Mouse (Mus musculus): ENCODE data around the gene Trmt11. TPM values are rescaled to one million over a fixed set of nuclear protein-coding genes. Genes with fewer than 3 reads are reported as not detected.
"Not testable (repeated sequence)": the region's sequence is repeated elsewhere in the genome, so short reads cannot be mapped to it uniquely, and the experiment has no call there.

The Trmt11 gene
- polyA plus RNA-seq, 1 experiment from 2014 or later: 7.8 TPM

DNA sequence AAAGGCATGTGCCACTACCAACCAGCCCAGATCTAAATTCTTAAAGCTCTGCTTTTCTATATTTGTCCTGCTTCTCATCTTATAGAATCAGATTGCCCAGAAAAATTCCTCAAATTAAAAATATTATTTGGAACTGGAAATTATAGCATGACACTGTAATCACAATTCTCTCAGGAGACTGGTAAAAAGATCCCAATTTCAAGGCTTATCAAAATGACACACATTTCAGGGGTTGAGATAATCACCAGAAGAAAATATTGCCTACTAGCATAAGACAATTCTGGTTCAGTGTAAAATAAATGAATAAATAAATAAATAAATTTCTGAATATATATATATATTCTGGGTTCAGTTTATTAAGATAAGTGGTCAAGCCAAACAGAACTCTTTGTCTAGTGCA lies 9.1 kb upstream of the Trmt11 start:
- Histone ChIP-seq H3K36me3 (ENCODE audit: inconsistent target) (peaks cover 39% of the 10 kb centered on the region), H3K79me2 (ENCODE audit: inconsistent target) (no peaks in the 10 kb centered on the region), H3K27ac (no peak overlapping the region), H3K4me3 (ENCODE audit: inconsistent target) (no peak overlapping the region)

DNA sequence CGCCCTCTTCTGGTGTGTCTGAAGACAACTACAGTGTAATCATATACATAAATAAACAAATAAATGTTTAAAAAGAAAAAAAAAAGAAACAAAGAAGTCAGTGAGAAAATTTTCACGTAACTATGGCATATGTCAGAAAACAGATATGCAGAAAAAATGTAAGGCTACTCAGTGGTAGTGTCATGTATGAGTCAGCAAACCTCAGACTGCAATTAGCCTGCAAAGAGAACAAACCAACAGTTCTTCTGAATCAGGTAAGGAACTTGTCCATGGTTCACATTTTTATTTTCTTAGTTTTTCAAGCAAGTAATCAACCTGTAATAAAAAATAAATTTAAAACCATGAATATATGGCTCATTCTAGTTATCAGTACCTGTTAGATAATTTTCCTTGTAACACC lies 7.6 kb upstream of the Trmt11 start:
- Histone ChIP-seq H3K79me2 (ENCODE audit: inconsistent target) (no peaks in the 10 kb centered on the region), H3K27ac (no peak overlapping the region), H3K4me3 (ENCODE audit: inconsistent target) (no peak overlapping the region), H3K36me3 (ENCODE audit: inconsistent target) (peaks cover 31% of the 10 kb centered on the region)
- 84% methylated on average over 2 of the region's 2 CpGs for WGBS (ENCODE audit: missing documents)

DNA sequence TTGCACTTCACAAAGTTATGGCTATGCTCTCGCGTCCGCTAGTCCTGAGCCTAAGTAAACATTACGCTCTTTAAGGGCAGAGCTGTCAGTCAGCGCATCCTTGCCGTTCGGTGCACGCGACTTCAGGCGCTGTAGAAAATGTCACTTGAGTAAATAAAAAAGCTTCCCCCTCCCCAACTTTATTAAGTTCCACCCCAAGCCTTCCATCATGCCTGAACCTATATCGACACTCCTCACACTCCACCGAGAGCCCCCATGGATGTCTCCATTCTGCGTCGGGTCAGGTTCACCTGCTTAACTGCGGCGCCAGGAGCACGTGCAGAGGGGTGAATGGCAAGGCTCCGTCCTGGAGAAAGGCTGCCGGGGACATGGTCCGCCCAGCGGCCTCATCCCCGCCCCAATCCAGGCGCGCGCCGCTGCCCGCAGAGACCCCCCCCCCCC lies 435 bp downstream of the Trmt11 start:
- Histone ChIP-seq H3K36me3 (ENCODE audit: inconsistent target) (peaks cover 12% of the 10 kb centered on the region; the same call in 1 of the 2 replicates), H3K4me3 (ENCODE audit: inconsistent target) (peak overlapping the region; percentile 90), H3K27ac (peak overlapping the region; percentile 25; the same call in 1 of the 2 replicates), H3K79me2 (ENCODE audit: inconsistent target) (peaks cover 32% of the 10 kb centered on the region)
- whole genome bisulfite sequencing (ENCODE audit: missing documents): 2% methylated on average over 22 of the region's 27 CpGs

DNA sequence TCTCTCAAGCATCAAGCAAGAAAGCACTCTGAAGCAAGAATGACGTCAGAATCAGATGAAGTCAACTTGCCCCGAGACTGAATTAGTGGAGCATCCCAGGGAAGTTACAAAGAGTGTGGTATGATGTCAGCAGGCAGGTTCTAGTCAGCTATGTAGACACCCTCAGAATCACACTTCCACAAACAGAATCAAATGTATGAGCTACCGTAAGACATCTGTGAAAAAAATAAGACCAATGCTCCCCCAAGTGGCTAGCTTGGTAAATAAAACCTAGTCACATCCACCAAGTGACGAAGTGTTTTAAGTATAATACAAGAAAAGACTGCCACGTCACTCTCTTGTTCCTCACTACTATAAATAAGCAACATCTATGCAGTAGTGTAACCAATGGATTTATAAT lies 13.5 kb downstream of the Trmt11 start:
- no peak overlapping the region for H3K27ac ChIP-seq
- H3K79me2 ChIP-seq (ENCODE audit: inconsistent target): no peaks in the 10 kb centered on the region
- 0 out of 2 replicates have a peak, but pooled peaks cover 21% of the 10 kb centered on the region for H3K36me3 ChIP-seq (ENCODE audit: inconsistent target)
- WGBS (ENCODE audit: missing documents): 83% methylated on average over 5 of the region's 5 CpGs
- no peak overlapping the region for H3K4me3 ChIP-seq (ENCODE audit: inconsistent target)

DNA sequence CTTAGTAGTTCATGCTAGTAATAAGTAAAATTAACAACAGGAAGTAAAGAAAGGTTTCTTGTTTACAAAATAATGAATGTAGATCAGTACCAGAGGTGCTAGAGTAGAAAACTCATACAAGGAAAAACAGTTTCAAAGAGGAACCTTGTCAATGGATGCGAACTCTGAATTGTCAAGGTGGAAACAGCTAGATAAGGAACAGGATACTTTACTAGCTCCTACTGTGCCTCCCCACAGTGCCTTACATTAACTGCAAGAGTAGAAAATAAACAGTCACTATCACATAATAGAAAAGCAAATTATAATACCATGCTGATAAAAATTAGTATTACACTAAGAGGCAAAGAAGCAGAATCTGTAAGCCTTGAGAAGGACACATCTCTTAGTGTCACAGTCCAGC lies 14.9 kb downstream of the Trmt11 start:
- 100% methylated on average over 1 of the region's 1 CpGs for WGBS (ENCODE audit: missing documents)
- no peak overlapping the region for H3K4me3 ChIP-seq (ENCODE audit: inconsistent target)
- H3K27ac ChIP-seq: no peak overlapping the region
- H3K79me2 ChIP-seq (ENCODE audit: inconsistent target): no peaks in the 10 kb centered on the region
- H3K36me3 ChIP-seq (ENCODE audit: inconsistent target): 0 out of 2 replicates have a peak, but pooled peaks cover 21% of the 10 kb centered on the region

DNA sequence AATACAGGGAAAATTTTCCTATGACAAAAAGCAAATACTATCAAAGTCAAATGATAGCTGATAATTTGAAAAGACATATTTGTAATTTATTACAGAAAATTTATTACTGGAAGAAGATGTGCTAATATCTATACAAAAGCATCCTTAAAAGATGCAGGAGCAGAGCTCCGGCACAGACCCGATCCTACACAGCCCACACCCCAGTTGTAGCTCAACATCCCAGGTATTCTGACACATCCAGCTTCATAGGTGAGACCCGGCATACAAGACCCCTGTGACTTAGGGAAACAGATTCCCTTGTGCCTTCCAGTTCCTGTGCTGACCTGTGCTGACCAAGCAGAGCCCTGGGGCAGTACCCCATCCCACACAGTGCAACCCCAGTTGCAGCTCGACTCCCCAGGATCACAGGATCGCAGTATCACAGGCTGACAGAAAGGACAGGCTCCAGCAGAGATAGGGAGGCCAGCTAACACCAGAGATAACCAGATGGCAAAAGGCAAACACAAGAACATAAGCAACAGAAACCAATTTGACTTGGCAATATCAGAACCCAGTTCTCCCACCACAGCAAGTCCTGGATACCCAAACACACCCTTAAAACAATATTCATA lies 22.8 kb downstream of the Trmt11 start:
- Histone ChIP-seq H3K36me3 (ENCODE audit: inconsistent target) (no peaks in the 10 kb centered on the region), H3K79me2 (ENCODE audit: inconsistent target) (no peaks in the 10 kb centered on the region), H3K27ac (no peak overlapping the region), H3K4me3 (ENCODE audit: inconsistent target) (no peak overlapping the region)
- WGBS (ENCODE audit: missing documents): 100% methylated on average over 5 of the region's 5 CpGs

DNA sequence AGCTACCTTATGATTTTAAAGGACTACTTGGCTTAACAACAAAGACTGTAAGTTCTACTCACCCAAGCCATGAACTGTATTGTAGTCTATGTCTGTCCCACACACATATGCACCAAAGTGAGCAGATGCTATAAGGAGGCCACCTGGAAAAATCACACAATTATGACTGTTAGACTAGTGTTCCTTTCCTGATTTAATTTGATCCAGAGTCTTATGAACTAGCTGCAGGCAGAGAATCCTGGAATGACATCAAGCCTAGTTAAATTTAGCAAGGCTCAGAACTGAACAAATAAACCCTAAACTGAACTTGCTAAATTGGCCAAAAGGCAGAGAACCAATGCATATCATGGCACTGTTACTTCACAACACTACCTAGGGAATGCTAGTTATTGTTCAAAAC lies 34.2 kb downstream of the Trmt11 start:
- Histone ChIP-seq H3K27ac (no peak overlapping the region), H3K79me2 (ENCODE audit: inconsistent target) (no peaks in the 10 kb centered on the region), H3K36me3 (ENCODE audit: inconsistent target) (0 out of 2 replicates have a peak, but pooled peaks cover 9% of the 10 kb centered on the region), H3K4me3 (ENCODE audit: inconsistent target) (no peak overlapping the region)

DNA sequence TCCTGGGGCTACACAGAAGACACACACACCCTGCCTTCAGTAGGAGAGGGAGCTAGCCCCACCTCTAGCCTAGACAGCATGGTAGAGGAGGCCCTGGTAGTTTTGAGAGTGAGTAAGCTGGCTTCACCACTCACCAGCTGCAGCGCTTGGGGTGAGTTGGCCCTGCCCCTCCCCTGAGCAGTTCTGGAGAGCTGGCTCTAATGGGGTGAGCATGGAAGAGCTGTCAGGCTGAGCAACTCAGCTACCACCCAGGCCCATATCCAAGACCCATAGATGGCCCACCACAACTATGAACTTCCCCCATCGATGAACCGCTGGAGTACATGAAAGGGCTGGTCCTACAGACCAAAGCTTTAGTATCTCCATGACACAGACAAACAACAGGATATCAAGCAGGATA lies 35.9 kb downstream of the Trmt11 start:
- H3K79me2 ChIP-seq (ENCODE audit: inconsistent target): no peaks in the 10 kb centered on the region
- no peak overlapping the region for H3K27ac ChIP-seq
- no peak overlapping the region for H3K4me3 ChIP-seq (ENCODE audit: inconsistent target)
- 0 out of 2 replicates have a peak, but pooled peaks cover 9% of the 10 kb centered on the region for H3K36me3 ChIP-seq (ENCODE audit: inconsistent target)
- WGBS (ENCODE audit: missing documents): 92% methylated on average over 3 of the region's 3 CpGs

DNA sequence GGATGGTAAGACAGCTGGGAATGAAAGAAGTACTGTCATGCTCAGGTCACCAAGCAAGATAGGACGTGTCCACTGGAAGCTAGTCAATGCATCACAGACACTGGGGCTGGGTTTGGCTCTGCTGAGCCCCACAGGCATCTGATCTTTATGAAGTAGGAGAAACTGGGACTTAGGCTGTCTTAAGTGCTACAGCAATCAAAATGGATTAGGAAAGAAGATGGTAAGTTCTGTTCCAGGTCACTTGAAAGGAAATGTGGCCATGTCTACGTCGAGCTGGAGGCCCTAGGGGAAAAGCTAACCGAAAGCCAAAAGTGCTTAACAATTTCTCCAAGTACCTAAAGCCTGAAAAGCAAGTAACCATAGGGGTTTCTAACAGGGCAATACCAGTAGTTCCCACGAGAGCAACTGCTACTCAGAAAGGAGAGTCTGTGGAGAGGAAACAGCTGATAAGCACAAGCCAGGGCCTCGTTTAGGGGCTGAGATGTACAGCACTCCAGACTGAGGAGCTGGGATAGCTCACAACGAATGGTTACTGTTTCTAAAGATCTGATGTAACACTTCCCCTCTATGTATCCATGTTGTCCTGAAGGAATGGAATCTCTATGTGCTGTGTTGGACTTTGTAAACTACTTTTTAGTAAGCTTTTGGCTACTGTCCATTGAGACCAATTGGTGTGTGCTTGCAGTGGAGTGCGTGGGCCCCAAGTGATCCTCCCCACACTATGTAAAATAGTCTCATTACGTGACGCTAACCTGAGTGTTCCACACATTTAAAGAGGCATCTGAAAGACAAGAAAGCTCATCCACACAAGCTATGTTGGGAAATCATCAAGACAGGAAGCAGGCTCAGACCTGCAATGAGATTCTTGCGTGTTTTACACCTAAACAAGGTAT lies 44.6 kb downstream of the Trmt11 start:
- WGBS (ENCODE audit: missing documents): 87% methylated on average over 11 of the region's 11 CpGs
- Histone ChIP-seq H3K4me3 (ENCODE audit: inconsistent target) (no peak overlapping the region), H3K27ac (no peak overlapping the region), H3K79me2 (ENCODE audit: inconsistent target) (no peaks in the 10 kb centered on the region), H3K36me3 (ENCODE audit: inconsistent target) (peaks cover 19% of the 10 kb centered on the region; the same call in 1 of the 2 replicates)

DNA sequence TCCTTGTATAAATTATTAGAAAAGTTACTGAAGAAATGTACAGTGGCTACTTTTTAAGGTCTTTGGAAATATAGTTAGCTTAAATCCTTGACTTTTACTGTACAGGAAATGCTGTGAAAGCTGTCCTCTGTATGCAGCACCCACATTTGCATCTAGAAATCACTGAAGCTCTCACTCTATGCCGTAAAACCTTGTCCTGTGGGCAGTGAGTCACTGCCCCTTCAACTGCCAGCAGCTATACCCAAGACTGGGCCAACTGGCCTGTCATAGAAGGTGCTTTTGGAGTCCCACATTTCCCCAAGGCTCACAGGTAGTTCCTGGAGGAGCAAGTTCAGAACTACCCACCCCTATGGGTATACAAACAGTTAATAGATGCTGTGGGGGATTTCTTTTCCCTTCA lies 48.2 kb downstream of the Trmt11 start:
- Histone ChIP-seq H3K4me3 (ENCODE audit: inconsistent target) (no peak overlapping the region), H3K36me3 (ENCODE audit: inconsistent target) (peaks cover 7% of the 10 kb centered on the region), H3K27ac (no peak overlapping the region), H3K79me2 (ENCODE audit: inconsistent target) (no peaks in the 10 kb centered on the region)
- 81% methylated on average over 1 of the region's 1 CpGs for WGBS (ENCODE audit: missing documents)

DNA sequence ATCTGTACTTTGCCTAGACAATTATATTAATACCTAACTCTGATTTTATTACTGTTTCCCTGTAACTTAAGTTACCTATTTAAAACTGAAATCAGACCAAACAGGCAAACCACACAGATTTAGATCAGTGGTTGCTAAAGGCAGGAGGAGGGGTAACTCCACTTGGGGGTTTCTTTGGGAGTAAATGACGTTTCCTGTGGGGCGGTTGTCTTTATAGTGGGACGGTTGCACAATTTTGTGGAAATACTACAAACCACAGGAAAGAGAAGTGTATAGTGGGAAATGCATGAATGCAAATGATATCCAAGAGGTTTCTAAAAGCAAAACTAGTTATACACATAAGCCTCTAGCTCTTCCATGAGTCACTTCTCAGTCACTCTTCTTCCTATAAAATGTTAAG lies 50.6 kb downstream of the Trmt11 start:
- whole genome bisulfite sequencing (ENCODE audit: missing documents): 2% methylated on average over 3 of the region's 3 CpGs

DNA sequence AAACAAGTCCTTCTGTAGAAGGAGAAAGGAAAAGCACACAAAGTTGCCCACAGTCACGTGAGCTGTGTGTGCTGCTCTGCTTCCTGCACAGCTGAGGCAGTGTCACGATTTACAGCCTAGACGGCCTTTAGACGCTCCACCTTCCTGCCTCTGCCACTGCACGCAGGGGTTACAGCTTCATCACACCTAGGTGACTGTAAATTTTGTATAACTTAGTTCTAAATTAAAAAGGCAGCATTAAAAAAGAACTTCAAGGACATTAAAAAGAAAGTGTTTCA lies 62.1 kb downstream of the Trmt11 start:
- no peaks in the 10 kb centered on the region for H3K36me3 ChIP-seq (ENCODE audit: inconsistent target)
- WGBS (ENCODE audit: missing documents): 53% methylated on average over 5 of the region's 5 CpGs
- H3K27ac ChIP-seq: no peak overlapping the region
- no peaks in the 10 kb centered on the region for H3K79me2 ChIP-seq (ENCODE audit: inconsistent target)
- no peak overlapping the region for H3K4me3 ChIP-seq (ENCODE audit: inconsistent target)

More for the DNA sequence above, 50.6 kb downstream of the Trmt11 start:
- no peak overlapping the region for H3K27ac ChIP-seq
- no peak overlapping the region for H3K4me3 ChIP-seq (ENCODE audit: inconsistent target)
- peaks cover 7% of the 10 kb centered on the region for H3K36me3 ChIP-seq (ENCODE audit: inconsistent target)
- H3K79me2 ChIP-seq (ENCODE audit: inconsistent target): no peaks in the 10 kb centered on the region

DNA sequence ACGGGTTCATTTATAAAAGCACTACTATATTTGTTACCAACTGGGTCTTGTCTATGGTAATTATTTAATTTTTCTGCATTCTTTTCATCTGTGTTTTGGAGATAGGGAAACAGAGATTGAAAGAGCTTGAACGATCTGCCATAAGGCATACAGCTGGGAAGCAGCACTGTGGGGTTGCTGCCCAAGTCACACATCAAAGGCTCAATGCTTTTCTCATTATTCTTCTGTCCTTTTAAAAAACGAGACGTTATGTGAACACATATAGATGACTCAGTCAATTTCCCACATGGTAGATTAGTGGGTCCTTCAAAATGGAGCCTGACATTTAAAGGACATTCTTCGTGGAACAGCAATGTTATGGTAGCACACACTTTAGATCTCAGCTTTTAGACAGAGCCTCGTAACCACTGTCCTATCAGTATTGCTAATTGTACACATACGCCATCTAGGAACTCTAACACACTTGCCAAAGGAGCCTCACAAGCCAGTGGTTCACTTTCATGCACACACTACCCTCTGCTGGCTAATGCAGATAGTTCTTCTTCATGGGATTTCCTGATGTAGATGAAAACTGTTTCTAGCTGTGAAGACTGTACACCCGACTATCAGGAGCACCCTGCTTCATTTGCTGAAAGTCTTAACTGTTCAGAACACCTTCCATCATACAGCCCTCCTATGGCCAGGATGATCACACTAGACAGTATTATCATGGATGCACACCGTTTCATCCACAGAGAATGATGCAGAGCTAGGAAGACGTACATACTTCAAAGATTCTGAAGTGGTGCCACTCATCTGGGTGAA lies 62.6 kb downstream of the Trmt11 start:
- no peaks in the 10 kb centered on the region for H3K79me2 ChIP-seq (ENCODE audit: inconsistent target)
- no peak overlapping the region for H3K27ac ChIP-seq
- no peaks in the 10 kb centered on the region for H3K36me3 ChIP-seq (ENCODE audit: inconsistent target)
- 90% methylated on average over 10 of the region's 10 CpGs for WGBS (ENCODE audit: missing documents)
- H3K4me3 ChIP-seq (ENCODE audit: inconsistent target): no peak overlapping the region

DNA sequence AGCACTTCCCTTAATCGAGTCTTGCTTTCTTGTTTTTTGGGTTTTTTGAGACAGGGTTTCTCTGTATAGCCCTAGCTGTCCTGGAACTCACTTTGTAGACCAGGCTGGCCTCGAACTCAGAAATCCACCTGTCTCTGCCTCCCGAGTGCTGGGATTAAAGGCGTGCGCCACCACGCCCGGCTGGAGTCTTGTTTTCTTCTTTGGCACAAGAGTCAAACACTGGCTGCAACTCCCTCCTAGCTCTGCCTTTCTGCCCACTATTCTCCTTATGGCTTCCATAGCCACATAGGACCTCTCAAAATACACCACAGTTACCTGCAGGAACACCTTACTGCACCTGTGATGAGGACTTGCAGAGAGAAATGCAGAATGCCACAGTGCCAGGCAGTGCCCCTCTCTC lies 64.6 kb downstream of the Trmt11 start:
- not testable (repeated sequence) for H3K36me3 ChIP-seq (ENCODE audit: inconsistent target); H3K4me3 ChIP-seq (ENCODE audit: inconsistent target); H3K27ac ChIP-seq; H3K79me2 ChIP-seq (ENCODE audit: inconsistent target)
- WGBS (ENCODE audit: missing documents): 97% methylated on average over 5 of the region's 7 CpGs

DNA sequence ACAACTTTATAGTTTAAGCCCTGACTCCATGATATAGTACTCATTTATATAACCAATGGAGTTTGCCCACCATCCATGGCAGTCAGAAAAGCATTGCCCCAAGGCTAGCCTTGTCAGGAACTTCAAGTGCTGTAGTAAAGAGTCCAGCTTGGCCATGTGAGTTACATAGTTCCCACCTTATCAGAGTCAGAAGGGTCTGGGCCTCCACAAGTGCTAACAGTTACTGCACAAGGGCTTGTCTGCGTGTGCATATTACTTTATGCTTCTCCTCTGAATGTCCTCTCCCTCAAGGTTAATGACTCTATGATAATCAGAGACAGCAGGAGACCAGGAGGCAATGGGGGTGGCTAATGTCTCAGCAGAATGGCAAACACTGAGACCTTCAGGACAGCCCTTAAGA lies 73.4 kb downstream of the Trmt11 start:
- H3K36me3 ChIP-seq (ENCODE audit: inconsistent target): no peaks in the 10 kb centered on the region
- 100% methylated on average over 1 of the region's 1 CpGs for WGBS (ENCODE audit: missing documents)
- no peak overlapping the region for H3K27ac ChIP-seq
- H3K4me3 ChIP-seq (ENCODE audit: inconsistent target): no peak overlapping the region
- H3K79me2 ChIP-seq (ENCODE audit: inconsistent target): no peaks in the 10 kb centered on the region

Data from macrophage (primary cell).